Mouse (Mus musculus) ES-Bruce4 (cell line): Measurements from ENCODE around the gene Klhdc10. TPM values are rescaled to one million over a fixed set of nuclear protein-coding genes. Genes with fewer than 3 reads are reported as not detected.

Source experiments
- H3K27ac ChIP-seq: 2 replicates; pipeline ENCODE4 v1.5.1; 2012; ENCODE audit warnings: low read length, inconsistent platforms; ENCODE audit not compliant: insufficient read depth
- H3K27me3 ChIP-seq: 2 replicates; pipeline ENCODE4 v1.6.1; 2012; ENCODE audit warnings: mild to moderate bottlenecking, low read length, inconsistent platforms; ENCODE audit not compliant: control insufficient read depth, poor library complexity, insufficient read depth, severe bottlenecking
- H3K36me3 ChIP-seq: 2 replicates; pipeline ENCODE4 v1.6.1; 2012; ENCODE audit warnings: inconsistent platforms, mild to moderate bottlenecking, low read length, moderate library complexity; ENCODE audit not compliant: control insufficient read depth, poor library complexity, insufficient read depth, severe bottlenecking
- H3K4me1 ChIP-seq: one replicate; pipeline ENCODE4 v1.8.1; 2011; ENCODE audit warnings: low read length; ENCODE audit not compliant: control insufficient read depth, insufficient read depth
- H3K4me3 ChIP-seq: 2 replicates; pipeline ENCODE4 v1.5.1; 2011; ENCODE audit warnings: low read depth, mild to moderate bottlenecking, low read length
- H3K9ac ChIP-seq: 2 replicates; pipeline ENCODE4 v1.6.1; 2012; ENCODE audit warnings: low read depth, mild to moderate bottlenecking, inconsistent platforms; ENCODE audit not compliant: poor library complexity, severe bottlenecking
- H3K9me3 ChIP-seq: replicated peaks from 2 replicates; pipeline ENCODE4 v1.6.1; 2012; ENCODE audit warnings: mild to moderate bottlenecking, low read length, inconsistent platforms; ENCODE audit not compliant: control insufficient read depth, poor library complexity, insufficient read depth, severe bottlenecking
- CTCF ChIP-seq: IDR thresholded peaks from one replicate; pipeline ENCODE4 v1.8.1; 2011; ENCODE audit warnings: low read depth, low read length
- EP300 ChIP-seq: IDR thresholded peaks from 2 replicates; pipeline ENCODE4 v1.6.1; 2011; ENCODE audit warnings: low read depth, low read length; ENCODE audit not compliant: insufficient read depth
- POLR2A ChIP-seq: IDR thresholded peaks from one replicate; pipeline ENCODE4 v1.8.1; 2011; ENCODE audit warnings: low read length; ENCODE audit not compliant: insufficient read depth
- polyA plus RNA-seq: library from polyadenylated mRNA; stranded (reverse); fragments of >200 nt; gene quantifications from 2 replicates; pipeline ENCODE4 v1.2.4, GENCODE M21; 2011; ENCODE audit warnings: low read depth; ENCODE audit not compliant: missing spikeins, insufficient read depth, insufficient read length

Klhdc10 gene
- polyA plus RNA-seq, 1 experiment = 38.1 TPM

DNA sequence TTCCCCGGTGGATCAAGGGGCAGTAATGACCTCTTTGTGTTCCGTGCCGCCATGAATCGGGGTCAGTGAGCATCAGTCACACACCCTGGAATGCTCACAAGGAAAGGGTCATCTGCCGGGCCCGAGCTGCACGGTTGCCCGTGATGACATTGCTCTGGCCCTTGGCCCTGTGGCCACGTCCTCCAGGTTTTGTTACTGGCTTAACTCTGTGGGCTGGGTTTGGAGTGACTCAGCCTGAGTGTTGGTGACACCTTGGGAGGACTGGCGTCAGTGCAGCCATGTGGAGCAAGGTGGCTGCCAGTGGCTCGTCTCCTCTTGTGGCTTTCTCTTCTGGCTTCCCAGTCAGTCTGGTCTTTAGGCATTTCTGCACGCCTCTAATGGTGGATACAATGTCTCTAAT is 45.0 kb upstream of the Klhdc10 start:
- Histone ChIP-seq H3K36me3 (no peaks in the 10 kb centered on the region), H3K27ac (no peak overlapping the region), H3K4me3 (no peak overlapping the region), H3K27me3 (no peaks in the 10 kb centered on the region), H3K9me3 (no peaks in the 10 kb centered on the region), H3K9ac (no peak overlapping the region), H3K4me1 (no peaks in the 10 kb centered on the region)
- TF ChIP-seq CTCF = no peak
- no peak for TF ChIP-seq EP300
- no peak for TF ChIP-seq POLR2A

DNA sequence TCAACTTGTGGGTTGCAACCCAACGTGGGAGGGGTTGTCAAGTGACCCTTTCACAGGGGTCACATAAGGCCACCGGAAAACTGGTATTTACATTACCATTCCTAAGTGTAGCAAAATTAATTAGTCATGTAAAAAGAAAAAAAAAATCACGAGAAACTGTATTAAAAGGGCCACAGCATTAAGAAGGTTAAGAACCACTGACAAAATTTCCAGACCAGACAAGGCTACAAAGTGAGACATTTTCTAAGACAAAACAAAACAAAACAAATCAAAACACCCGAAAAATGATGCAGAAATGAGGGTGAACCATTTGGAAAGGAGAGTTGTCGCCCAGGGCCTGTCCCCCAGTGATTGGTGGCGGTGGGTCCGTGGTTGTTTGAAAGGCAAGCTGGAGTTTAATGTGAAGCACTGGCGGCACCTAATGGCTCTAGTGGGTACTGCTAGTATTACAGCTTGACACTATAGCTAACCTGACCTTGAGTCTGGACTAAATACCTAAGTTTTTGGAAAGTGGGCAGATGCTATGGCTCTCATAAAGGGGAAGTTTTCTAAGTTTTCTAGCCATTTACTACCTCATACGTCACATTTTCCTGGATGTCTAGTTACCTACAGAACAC is 44.0 kb upstream of the Klhdc10 start:
- Histone ChIP-seq H3K9me3 (no peaks in the 10 kb centered on the region), H3K36me3 (no peaks in the 10 kb centered on the region), H3K27ac (no peak overlapping the region), H3K4me1 (no peaks in the 10 kb centered on the region), H3K27me3 (no peaks in the 10 kb centered on the region), H3K9ac (no peak overlapping the region), H3K4me3 (no peak overlapping the region)
- no peak for TF ChIP-seq POLR2A
- TF ChIP-seq CTCF = peak; percentile 69

DNA sequence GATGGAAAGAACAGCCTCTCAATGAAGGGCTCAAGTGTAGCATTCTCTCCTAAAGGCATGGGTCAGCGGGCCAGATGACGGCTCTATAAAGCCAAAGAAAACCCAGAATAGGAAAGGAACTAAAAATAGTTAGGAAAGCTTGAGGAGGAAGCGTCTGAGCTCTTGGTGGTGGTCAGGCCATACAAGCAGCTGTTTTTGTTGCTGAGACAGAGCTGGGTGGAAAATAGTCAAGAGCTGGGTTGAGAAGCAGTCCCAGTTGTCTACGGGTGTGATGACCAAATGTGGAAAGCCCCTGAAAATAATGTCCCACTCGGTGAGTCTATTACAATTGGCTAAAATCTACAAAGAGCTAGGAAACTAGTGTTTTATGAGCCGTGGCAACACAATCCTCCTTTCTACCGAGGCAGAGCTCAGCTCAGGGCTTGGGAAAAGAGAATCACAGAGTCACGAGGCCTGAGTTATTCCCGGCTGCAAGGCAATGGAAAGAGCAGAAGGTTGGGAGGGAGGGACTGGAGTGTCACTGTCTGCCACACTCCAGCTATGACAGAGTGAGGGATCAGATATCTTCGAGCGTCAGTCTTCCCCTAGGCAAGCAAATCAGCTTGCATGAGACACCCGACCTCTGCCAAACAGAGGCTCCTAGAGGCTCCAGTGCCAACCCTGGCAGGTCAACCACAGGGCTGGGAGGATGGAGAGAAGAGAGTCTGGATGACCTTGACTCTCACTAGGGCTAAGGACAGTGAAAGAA is 41.7 kb upstream of the Klhdc10 start:
- no peak overlapping the region for H3K27ac ChIP-seq
- no peak for TF ChIP-seq EP300
- no peak for TF ChIP-seq CTCF
- TF ChIP-seq POLR2A = no peak
- 0 out of 2 replicates have a peak, but pooled peaks cover 2% of the 10 kb centered on the region for H3K36me3 ChIP-seq
- no peaks in the 10 kb centered on the region for H3K9me3 ChIP-seq
- H3K4me1 ChIP-seq = no peaks in the 10 kb centered on the region
- H3K9ac ChIP-seq = no peak overlapping the region
- no peak overlapping the region for H3K4me3 ChIP-seq
- no peaks in the 10 kb centered on the region for H3K27me3 ChIP-seq

DNA sequence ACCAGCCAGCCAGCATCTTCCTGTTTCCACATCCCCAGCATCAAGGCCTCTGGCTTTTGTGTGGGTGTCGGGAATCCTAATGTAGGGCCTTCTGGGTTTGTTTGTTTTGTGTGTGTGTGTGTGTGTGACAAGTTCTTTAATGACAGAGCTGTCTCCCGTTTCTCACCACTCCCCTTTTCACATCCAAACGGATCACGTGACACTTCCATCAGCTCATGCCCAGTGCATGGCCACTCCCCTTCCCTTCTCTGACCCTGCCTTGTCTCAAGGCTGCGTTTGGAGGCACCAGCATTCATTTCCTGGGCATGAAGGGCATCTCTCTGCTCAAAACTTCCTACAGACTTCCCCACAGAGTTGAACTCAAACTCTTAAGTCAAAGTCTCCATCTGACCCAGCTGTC is 37.9 kb upstream of the Klhdc10 start:
- peaks cover 18% of the 10 kb centered on the region for H3K36me3 ChIP-seq
- no peak overlapping the region for H3K4me3 ChIP-seq
- no peak overlapping the region for H3K9ac ChIP-seq
- no peaks in the 10 kb centered on the region for H3K9me3 ChIP-seq
- no peak for TF ChIP-seq CTCF
- TF ChIP-seq POLR2A = no peak
- no peak for TF ChIP-seq EP300
- no peaks in the 10 kb centered on the region for H3K27me3 ChIP-seq
- H3K4me1 ChIP-seq = no peaks in the 10 kb centered on the region
- H3K27ac ChIP-seq = no peak overlapping the region

DNA sequence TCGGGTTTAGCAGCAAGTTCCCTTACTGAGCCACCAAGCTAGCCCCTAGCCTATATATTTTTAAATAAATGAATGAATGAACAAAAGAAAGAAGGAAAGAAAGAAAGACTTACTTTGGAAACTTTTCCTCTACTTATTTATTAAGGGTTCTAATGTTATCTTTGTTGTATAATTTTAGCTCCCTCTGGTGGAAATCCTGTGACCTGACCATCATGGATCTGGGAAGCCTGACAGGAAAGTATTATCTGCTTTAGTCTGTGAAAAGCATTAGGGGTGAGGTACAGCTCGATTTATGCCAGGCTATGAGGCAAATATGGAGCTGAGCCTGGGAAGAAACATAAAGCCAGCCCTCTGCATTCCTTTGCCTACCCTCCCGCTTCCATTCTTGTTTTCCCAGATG is 32.4 kb upstream of the Klhdc10 start:
- H3K27me3 ChIP-seq = no peaks in the 10 kb centered on the region
- no peak overlapping the region for H3K9ac ChIP-seq
- TF ChIP-seq POLR2A (no peak), CTCF (no peak), EP300 (no peak)
- no peaks in the 10 kb centered on the region for H3K9me3 ChIP-seq
- H3K27ac ChIP-seq = no peak overlapping the region
- H3K36me3 ChIP-seq = peaks cover 62% of the 10 kb centered on the region
- H3K4me3 ChIP-seq = no peak overlapping the region
- no peaks in the 10 kb centered on the region for H3K4me1 ChIP-seq

GRCm38 (mm10) chr6:30372627-30373369 is 28.9 kb upstream of the Klhdc10 start:
- no peaks in the 10 kb centered on the region for H3K9me3 ChIP-seq
- no peaks in the 10 kb centered on the region for H3K4me1 ChIP-seq
- H3K4me3 ChIP-seq = no peak overlapping the region
- H3K9ac ChIP-seq = no peak overlapping the region
- no peak overlapping the region for H3K27ac ChIP-seq
- TF ChIP-seq CTCF (no peak), POLR2A (no peak), EP300 (no peak)
- H3K27me3 ChIP-seq = no peaks in the 10 kb centered on the region
- H3K36me3 ChIP-seq = peaks cover 65% of the 10 kb centered on the region
